Mouse (Mus musculus) forebrain, embryonic 12.5 days (tissue): ENCODE data around the gene Gpatch4. TPM values are rescaled to one million over a fixed set of nuclear protein-coding genes. Genes with fewer than 3 reads are reported as not detected.

ENCODE experiments used
- ATAC-seq: fragments of 200-750 bp; cut with Nextera tagmentation; 2 replicates; pipeline ENCODE4 v1.8.0; 2017; ENCODE audit warnings: moderate TSS enrichment; ENCODE audit not compliant: low FRiP score
- H3K27ac ChIP-seq: fragments of 300-500 bp; sonication (generic); 2 replicates; pipeline ENCODE4 v1.5.1; 2016; ENCODE audit warnings: mild to moderate bottlenecking
- H3K27me3 ChIP-seq: fragments of 300-500 bp; sonication (generic); 2 replicates; pipeline ENCODE4 v1.6.1; 2016; ENCODE audit warnings: mild to moderate bottlenecking
- H3K36me3 ChIP-seq: fragments of 300-500 bp; sonication (generic); replicated peaks from 2 replicates; pipeline ENCODE4 v1.6.1; 2016; ENCODE audit warnings: mild to moderate bottlenecking
- H3K4me1 ChIP-seq: fragments of 300-500 bp; sonication (generic); 2 replicates; pipeline ENCODE4 v1.6.1; 2016
- H3K4me2 ChIP-seq: fragments of 300-500 bp; sonication (generic); 2 replicates; pipeline ENCODE4 v1.6.1; 2016; ENCODE audit warnings: mild to moderate bottlenecking, moderate library complexity
- H3K4me3 ChIP-seq: fragments of 300-500 bp; sonication (generic); replicated peaks from 2 replicates; pipeline ENCODE4 v1.5.1; 2016; ENCODE audit warnings: mild to moderate bottlenecking
- H3K9ac ChIP-seq: fragments of 300-500 bp; sonication (generic); 2 replicates; pipeline ENCODE4 v1.6.1; 2016; ENCODE audit warnings: mild to moderate bottlenecking
- H3K9me3 ChIP-seq: fragments of 300-500 bp; sonication (generic); 2 replicates; pipeline ENCODE4 v1.6.1; 2016
- WGBS: fragments of 180-500 bp; shearing (Covaris S2); methylation state at CpG from one replicate; pipeline ENCODE4 v1.1.7; 2016; 5-methylcytosine and 5-hydroxymethylcytosine counted together
- polyA plus RNA-seq: library from polyadenylated mRNA; unstranded; fragments of >200 nt; fragmentation: Nextera tagmentation; extraction: Ambion mirVana; gene quantifications from 2 replicates; pipeline ENCODE4 v1.2.1, GENCODE M21; 2016

Gpatch4 gene
- polyA plus RNA-seq, 1 experiment from 2014 or later: 31.4 TPM

DNA sequence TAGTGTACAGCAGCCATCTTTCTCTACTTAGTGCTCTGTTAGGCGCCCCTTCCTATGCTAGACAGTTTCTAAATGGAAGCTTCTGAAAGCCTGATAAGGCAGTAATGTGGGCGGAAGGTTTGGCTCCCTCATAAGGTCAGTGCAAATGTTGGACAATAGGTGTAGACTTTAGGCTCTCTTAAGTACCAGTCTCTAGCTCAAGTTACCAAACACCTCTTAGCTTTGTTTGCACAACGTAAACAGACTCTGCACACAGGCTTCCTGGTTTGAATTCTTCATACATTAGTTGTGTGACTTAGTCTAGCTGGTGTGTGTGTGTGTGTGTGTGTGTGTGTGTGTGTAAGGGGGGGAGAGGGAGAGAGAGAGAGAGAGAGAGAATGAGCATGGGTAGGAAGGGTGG, 6.6 kb downstream of the Gpatch4 start:
- WGBS: 91% methylated on average over 3 of the region's 3 CpGs
- Histone ChIP-seq H3K9ac (no peak overlapping the region), H3K27me3 (no peaks in the 10 kb centered on the region), H3K27ac (no peak overlapping the region), H3K4me3 (no peak overlapping the region), H3K9me3 (no peaks in the 10 kb centered on the region), H3K4me1 (no peaks in the 10 kb centered on the region), H3K4me2 (no peak overlapping the region), H3K36me3 (peaks cover 47% of the 10 kb centered on the region)
- no peak for ATAC-seq

DNA sequence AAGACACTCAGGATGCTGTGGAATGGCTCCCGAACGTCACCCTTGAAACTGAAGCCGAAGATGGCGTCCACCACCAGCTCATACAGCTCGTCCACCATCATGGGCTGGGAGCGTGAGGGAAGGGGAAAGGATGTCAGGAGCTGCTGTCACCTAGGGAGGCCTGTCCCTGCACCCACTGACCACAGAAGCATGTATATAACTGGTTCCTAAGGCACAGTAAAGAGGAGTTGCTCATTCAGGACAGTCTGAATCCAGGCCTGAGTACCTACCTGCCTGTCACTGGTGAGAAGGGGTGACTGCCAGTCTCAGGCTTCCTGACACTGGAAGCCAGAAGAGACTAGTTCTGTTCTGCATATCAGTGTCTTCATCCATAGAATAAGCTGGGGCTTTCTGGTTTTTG, 14.1 kb downstream of the Gpatch4 start:
- Histone ChIP-seq H3K9me3 (no peaks in the 10 kb centered on the region), H3K4me2 (peak overlapping the region; percentile 91), H3K27ac (no peak overlapping the region), H3K27me3 (no peaks in the 10 kb centered on the region), H3K4me1 (peaks cover 16% of the 10 kb centered on the region), H3K36me3 (peaks cover 46% of the 10 kb centered on the region), H3K4me3 (peak overlapping the region; percentile 91; the same call in 1 of the 2 replicates), H3K9ac (no peak overlapping the region)
- no peak for ATAC-seq
- WGBS: 83% methylated on average over 6 of the region's 6 CpGs

DNA sequence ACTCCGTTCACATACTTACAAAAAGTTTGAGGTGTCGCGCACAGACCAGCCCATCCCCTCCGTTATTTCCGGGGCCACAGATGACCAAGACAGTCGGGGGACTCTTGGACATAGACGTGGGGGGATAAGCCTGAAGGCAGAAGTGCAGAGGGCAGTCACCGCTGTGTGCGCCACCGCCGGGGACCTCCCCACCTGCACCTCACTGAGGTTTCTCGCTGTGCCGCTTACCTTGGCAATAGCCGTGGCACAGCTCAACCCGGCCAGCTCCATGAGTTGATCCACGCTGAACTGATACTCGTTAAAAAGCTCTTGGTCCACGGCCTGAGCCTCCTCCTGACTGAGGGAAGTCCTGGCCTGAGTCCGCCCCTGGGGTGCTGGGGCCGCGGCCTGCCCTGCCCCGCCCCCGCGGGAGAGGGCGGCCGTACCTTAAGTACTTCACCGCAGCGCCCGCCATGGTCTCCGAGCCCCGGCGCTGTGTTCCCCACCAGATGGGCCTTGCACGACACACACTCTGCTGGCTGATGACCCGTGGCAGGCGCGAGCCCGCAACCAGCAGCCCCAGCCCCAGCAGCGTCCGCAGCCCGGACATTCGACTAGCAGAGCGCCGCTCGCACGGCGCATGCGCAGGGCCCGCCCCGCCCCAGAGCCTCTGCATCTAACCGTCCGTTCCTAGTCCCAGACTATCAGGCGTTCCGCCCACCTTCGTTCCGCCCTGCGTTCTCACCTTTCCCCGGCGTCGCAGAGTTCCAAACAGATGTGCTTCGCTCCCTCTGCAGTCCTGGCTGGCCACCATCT, 15.2 kb downstream of the Gpatch4 start, which contains the start of gene Naxe:
TSS of gene Naxe (minus strand) at position 594 of the 795 bp plus-strand sequence.
- peak; percentile 97 for ATAC-seq
- Histone ChIP-seq H3K9me3 (no peaks in the 10 kb centered on the region), H3K4me3 (peak within 1 kb of the TSS; percentile 91), H3K27me3 (no peaks in the 10 kb centered on the region), H3K4me2 (peak within 1 kb of the TSS; percentile 91), H3K27ac (peak within 1 kb of the TSS; percentile 73), H3K9ac (peak within 1 kb of the TSS; percentile 92), H3K4me1 (peaks cover 16% of the 10 kb centered on the region), H3K36me3 (peaks cover 35% of the 10 kb centered on the region)
- WGBS: 1% methylated on average over 60 of the region's 60 CpGs

DNA sequence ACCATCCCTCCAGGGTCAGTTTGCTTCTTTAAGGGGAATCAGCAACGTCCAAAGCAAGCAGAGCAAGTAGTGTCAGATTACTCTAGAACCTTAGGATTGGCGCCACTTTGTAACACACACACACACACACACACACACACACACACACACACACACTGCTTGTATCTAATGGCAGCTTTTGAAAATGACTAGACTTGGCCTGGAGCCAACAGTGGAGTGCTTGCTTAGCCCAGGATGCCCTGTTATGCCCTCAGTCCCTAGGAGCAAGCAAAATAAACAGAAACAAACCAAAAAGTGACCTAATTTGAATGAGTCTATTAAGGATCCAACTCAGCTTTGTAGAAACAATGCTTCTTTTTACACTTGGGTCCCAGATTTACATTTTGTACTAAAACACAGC, 25.5 kb downstream of the Gpatch4 start:
- Histone ChIP-seq H3K9ac (0 out of 2 replicates have a peak overlapping the region, but pooled peaks have one; percentile 12), H3K27ac (no peak overlapping the region), H3K27me3 (peaks cover 8% of the 10 kb centered on the region; the same call in 1 of the 2 replicates), H3K4me2 (no peak overlapping the region), H3K36me3 (no peaks in the 10 kb centered on the region), H3K4me1 (no peaks in the 10 kb centered on the region), H3K9me3 (no peaks in the 10 kb centered on the region), H3K4me3 (no peak overlapping the region)
- 31% methylated on average over 2 of the region's 2 CpGs for WGBS
- no peak for ATAC-seq

DNA sequence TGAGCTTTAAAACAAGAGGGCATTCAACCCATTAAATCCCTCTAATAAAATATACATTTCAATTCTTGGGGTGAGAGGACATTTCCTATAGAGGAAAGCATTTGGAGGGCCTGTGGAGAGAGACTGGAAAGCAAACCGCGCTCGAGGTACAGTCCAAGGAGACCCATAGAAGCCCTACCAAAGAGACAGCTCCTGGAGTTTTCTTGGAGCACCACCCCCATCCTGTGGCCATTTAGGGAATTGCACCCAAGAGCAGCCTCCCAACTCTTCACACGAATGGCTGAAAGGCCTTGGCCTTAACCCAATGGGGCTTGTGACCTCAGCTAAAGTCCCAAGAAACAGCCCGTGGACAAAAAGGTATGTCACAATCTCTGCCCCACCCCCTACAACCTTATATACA, 28.9 kb downstream of the Gpatch4 start:
- WGBS: 3% methylated on average over 5 of the region's 5 CpGs
- Histone ChIP-seq H3K4me1 (no peaks in the 10 kb centered on the region), H3K36me3 (no peaks in the 10 kb centered on the region), H3K27ac (no peak overlapping the region), H3K27me3 (peaks cover 8% of the 10 kb centered on the region), H3K4me3 (no peak overlapping the region), H3K4me2 (no peak overlapping the region), H3K9ac (no peak overlapping the region), H3K9me3 (no peaks in the 10 kb centered on the region)
- 0 out of 2 replicates have a peak, but pooled peaks have one; percentile 61 for ATAC-seq

DNA sequence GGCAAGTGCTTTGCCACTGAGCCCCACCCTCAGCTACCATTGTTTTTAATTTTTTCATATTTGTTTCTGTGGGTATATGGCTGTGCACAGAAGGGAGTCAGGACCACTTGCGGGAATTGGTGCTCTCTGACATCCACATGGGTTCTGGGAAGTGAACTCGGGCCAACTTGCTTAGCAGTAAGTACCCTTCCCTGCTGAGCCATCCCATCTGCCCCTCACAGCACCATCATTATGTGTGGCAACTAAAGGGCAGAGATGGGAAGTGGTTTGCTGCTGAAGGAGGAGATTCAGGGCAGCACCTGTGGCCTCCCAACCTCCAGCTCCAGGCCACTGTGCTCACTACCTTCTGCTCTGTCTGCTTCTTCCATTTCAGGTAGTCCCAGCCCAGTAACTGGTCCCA, 30.7 kb downstream of the Gpatch4 start:
- H3K4me2 ChIP-seq: no peak overlapping the region
- ATAC-seq: no peak
- no peak overlapping the region for H3K27ac ChIP-seq
- H3K9ac ChIP-seq: no peak overlapping the region
- peaks cover 8% of the 10 kb centered on the region for H3K27me3 ChIP-seq
- H3K36me3 ChIP-seq: no peaks in the 10 kb centered on the region
- no peak overlapping the region for H3K4me3 ChIP-seq
- WGBS: 81% methylated on average over 2 of the region's 2 CpGs
- no peaks in the 10 kb centered on the region for H3K4me1 ChIP-seq
- H3K9me3 ChIP-seq: no peaks in the 10 kb centered on the region

DNA sequence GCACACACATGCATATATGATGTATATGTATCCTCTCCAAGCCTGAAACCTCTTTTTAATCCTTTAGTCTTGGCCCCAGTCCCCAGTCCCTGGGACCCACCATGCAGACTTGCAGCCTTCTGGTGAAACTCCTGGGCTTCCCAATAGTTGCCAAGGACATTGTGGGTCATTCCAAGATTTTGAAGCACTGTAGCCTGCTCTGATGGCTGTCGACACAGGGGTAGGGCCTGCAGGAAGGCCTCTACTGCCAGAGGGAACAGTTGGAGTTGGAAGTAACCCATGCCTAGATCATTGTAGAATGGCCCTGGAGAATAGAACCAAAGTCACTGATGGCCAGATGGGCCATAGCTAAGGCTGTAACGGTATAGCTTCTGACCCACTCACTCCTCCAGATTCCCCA, 31.4 kb downstream of the Gpatch4 start:
- Histone ChIP-seq H3K36me3 (no peaks in the 10 kb centered on the region), H3K27me3 (peaks cover 8% of the 10 kb centered on the region), H3K4me3 (no peak overlapping the region), H3K9me3 (no peaks in the 10 kb centered on the region), H3K4me2 (no peak overlapping the region), H3K4me1 (no peaks in the 10 kb centered on the region), H3K27ac (no peak overlapping the region), H3K9ac (no peak overlapping the region)
- no peak for ATAC-seq
- WGBS: 78% methylated on average over 2 of the region's 2 CpGs

DNA sequence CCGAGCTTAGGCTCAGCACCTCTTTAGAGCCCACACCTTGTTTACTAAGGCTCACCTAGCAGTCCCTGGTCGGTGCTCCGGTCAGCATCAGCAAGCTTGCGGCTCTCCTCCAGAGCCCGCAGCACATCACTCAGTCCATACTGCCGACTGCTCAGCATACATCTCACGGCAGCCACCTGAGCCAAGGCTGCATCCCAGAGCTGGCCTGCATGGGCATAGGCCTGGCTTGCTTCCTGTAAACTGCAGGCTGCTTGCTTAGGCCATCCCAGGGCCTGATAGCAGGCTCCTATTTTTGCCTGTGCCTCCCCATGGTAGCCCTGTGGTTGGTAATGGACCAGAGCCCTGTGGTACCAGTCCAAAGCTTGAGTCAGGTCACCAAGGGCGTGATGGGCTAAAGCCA, 31.9 kb downstream of the Gpatch4 start:
- Histone ChIP-seq H3K36me3 (no peaks in the 10 kb centered on the region), H3K4me2 (no peak overlapping the region), H3K4me3 (no peak overlapping the region), H3K27ac (no peak overlapping the region), H3K9me3 (no peaks in the 10 kb centered on the region), H3K27me3 (peaks cover 8% of the 10 kb centered on the region), H3K9ac (no peak overlapping the region), H3K4me1 (no peaks in the 10 kb centered on the region)
- ATAC-seq: no peak
- WGBS: 82% methylated on average over 8 of the region's 8 CpGs

DNA sequence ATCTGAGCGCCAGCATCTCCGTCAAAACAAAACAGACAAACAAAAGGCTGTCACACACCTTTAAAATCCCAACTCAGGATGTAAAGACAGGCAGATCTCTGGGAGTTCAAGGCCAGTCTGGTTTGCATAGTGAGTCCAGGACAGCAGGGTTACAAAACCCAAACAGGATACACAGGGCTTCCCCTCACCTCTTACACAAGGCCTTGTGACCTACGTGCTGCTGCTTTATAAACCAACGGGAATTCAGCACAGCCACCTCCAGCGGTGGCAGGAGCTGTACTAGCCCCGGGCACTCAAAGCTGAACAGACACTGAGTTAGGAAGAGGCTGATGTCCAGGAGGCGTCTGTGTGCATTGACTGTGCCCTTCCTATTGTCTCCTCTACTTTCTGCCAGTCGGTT, 34.5 kb downstream of the Gpatch4 start:
- H3K27ac ChIP-seq: no peak overlapping the region
- WGBS: 47% methylated on average over 8 of the region's 8 CpGs

DNA sequence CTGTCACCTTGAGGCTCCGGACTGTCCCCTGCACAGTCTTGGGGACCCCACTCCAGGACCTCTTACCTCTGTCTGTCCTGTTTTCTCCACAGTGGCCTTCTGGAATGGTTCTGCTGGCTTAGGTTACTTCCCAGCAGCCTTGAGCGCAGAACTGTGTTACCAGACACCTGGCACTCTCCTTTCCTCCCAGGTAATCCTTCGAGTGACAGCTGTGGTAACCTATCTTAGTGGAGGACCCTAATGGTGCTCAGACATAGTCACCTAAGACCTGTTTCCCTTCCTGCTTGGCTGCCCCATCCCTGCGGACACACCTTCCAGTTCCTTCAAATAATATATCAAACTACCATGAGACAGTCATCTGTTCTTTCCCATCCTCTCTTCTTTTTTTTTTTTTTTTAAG, 35.3 kb downstream of the Gpatch4 start, which contains the start of gene Ttc24:
TSS of gene Ttc24 (minus strand) at position 101 of the 400 bp plus-strand sequence.
- no peak for ATAC-seq
- Histone ChIP-seq H3K9ac (no peak within 1 kb of the TSS), H3K27me3 (no peaks in the 10 kb centered on the region; the same call in 1 of the 2 replicates), H3K9me3 (no peaks in the 10 kb centered on the region), H3K4me1 (peaks cover 17% of the 10 kb centered on the region), H3K36me3 (no peaks in the 10 kb centered on the region), H3K4me2 (no peak within 1 kb of the TSS), H3K4me3 (no peak within 1 kb of the TSS), H3K27ac (no peak within 1 kb of the TSS)
- WGBS: 78% methylated on average over 4 of the region's 4 CpGs

More for the DNA sequence above, 34.5 kb downstream of the Gpatch4 start:
- no peaks in the 10 kb centered on the region for H3K36me3 ChIP-seq
- H3K9me3 ChIP-seq: no peaks in the 10 kb centered on the region
- no peaks in the 10 kb centered on the region; the same call in 1 of the 2 replicates for H3K27me3 ChIP-seq
- H3K4me1 ChIP-seq: peaks cover 9% of the 10 kb centered on the region
- no peak overlapping the region for H3K4me3 ChIP-seq
- H3K4me2 ChIP-seq: no peak overlapping the region
- no peak overlapping the region for H3K9ac ChIP-seq
- ATAC-seq: no peak

DNA sequence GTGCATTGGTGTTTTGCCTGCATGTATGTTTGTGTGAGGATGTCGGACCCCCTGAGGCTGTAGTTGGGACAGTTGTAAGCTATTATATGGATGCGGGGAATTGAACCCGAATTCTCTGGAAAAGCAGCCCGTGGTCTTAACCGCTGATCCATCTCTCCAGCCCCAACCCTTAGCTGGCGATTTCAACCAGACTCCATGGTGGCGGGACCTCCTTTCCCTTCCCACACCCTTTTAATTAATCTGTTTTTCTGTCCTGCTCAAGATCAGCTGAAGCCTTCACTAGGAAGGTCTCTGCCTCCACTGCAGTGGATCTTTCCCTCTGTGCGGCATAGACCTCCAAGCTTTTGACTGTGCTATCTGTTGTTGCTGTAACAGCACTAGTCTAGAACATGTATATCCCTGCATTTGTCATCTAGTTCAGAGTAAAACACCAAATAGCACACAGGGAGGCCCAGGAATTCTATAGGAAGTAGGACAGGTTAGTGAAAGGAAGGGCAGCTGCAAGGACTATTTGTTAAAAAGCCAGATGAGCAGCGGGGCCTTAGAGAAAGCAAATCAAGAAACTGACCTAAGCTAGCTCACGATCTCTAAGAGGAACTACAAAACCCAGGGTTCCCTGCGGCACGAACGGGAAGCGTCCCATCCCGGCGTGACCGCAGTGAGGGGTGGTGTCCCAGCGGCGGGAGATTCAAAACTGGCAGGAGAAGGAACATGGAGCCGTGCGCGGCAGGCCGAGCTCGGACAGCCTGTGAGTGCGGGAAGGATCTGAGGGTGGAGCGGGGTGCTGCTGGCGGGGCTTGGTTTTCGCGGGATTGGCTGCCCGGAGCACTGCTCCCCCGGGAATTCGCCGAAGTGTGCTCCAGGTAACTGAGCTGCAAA, 38.7 kb downstream of the Gpatch4 start, which contains the start of gene Iqgap3:
TSS of gene Iqgap3 (plus strand) at position 627 of the 879 bp plus-strand sequence.
- ATAC-seq: peak; percentile 90
- peak within 1 kb of the TSS; percentile 61 for H3K27ac ChIP-seq
- WGBS: 18% methylated on average over 33 of the region's 33 CpGs

DNA sequence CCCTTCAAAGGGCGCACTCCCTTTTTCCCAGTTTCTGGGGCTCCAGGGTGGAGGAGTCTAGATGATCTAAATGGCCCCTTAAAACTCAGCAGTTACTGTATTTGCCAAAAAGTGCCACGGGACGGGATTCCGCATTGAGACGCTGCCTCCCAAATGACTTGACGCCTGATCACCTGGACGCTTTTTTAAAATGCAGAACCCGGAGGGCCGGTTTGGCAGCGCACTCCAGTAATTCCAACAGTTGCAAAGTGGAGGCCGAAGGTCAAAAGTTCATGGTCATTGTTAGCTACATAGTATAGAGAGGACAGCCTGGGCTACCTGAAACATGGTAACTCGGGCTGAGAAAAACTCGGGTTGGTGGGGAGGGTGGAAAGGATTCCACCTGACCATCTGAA, 39.3 kb downstream of the Gpatch4 start:
- Histone ChIP-seq H3K27ac (0 out of 2 replicates have a peak overlapping the region, but pooled peaks have one; percentile 61), H3K36me3 (peaks cover 7% of the 10 kb centered on the region; the same call in 1 of the 2 replicates), H3K27me3 (no peaks in the 10 kb centered on the region), H3K4me1 (peaks cover 18% of the 10 kb centered on the region), H3K4me2 (peak overlapping the region; percentile 84), H3K9ac (peak overlapping the region; percentile 69), H3K4me3 (peak overlapping the region; percentile 70), H3K9me3 (no peaks in the 10 kb centered on the region)
- ATAC-seq: peak; percentile 24; the same call in 1 of the 2 replicates
- WGBS: 2% methylated on average over 13 of the region's 13 CpGs

More for the DNA sequence above, 38.7 kb downstream of the Gpatch4 start, which contains the start of gene Iqgap3:
- Histone ChIP-seq H3K4me3 (peak within 1 kb of the TSS; percentile 70), H3K9me3 (no peaks in the 10 kb centered on the region), H3K4me1 (peaks cover 18% of the 10 kb centered on the region), H3K27me3 (no peaks in the 10 kb centered on the region), H3K36me3 (peaks cover 7% of the 10 kb centered on the region; the same call in 1 of the 2 replicates), H3K4me2 (peak within 1 kb of the TSS; percentile 84), H3K9ac (peak within 1 kb of the TSS; percentile 69)
